Mouse (Mus musculus) naive thymus-derived CD4-positive, alpha-beta T cell, adult 5 months (primary cell): ENCODE results near the gene Rfx4. TPM values are rescaled to one million over a fixed set of nuclear protein-coding genes. Genes with fewer than 3 reads are reported as not detected.

Experiments used
- polyA plus RNA-seq: library from polyadenylated mRNA; unstranded; fragments of 100-300 nt; shearing (Covaris generic); gene quantifications from one replicate; pipeline ENCODE4 v1.2.1, GENCODE M21; 2017

Gene Rfx4
- not detected for polyA plus RNA-seq

DNA sequence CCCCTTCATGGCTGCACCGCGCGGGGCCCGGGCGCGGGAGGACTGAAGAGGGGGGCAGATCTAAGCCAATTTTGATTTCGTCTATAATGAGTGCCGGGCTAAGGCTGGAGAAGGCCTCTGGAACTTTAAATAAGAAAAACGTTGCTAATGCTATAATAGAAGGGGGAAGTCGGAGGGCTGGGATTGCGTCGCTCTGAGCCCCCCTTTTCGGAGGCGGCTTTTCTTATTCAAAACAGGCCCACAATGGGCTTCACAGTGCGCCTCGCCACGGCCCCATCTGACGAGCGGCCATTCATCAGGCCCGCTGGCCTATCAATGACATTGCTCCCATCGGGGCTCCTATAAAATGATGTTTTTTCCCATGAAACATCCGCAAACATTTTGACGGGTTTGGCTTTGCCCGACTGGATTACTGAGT is at the start of gene Rfx4:
Gene Rfx4 (plus strand): TSS at position 277 of the 418 bp plus-strand sequence.

GRCm38 (mm10) chr10:84916810-84917730 is 161.2 kb downstream of the Rfx4 start, which contains the start of gene Ric8b:
Ric8b (plus strand) TSS chr10:84917616.

Other genes with a start within 250 kb of the Rfx4 start
- gene Ckap4, start 222.0 kb upstream of the Rfx4 start, polyA plus RNA-seq, result 1.4 TPM
- 805 TPM for gene Tcp11l2, start 179.4 kb upstream of the Rfx4 start, polyA plus RNA-seq
- 39.4 TPM for gene Polr3b, start 133.8 kb upstream of the Rfx4 start, polyA plus RNA-seq
- 13.7 TPM for gene Ric8b, start 161.6 kb downstream of the Rfx4 start, polyA plus RNA-seq